8 mouse cellular contexts compared by ENCODE assay signal in the genomic region with DNA sequence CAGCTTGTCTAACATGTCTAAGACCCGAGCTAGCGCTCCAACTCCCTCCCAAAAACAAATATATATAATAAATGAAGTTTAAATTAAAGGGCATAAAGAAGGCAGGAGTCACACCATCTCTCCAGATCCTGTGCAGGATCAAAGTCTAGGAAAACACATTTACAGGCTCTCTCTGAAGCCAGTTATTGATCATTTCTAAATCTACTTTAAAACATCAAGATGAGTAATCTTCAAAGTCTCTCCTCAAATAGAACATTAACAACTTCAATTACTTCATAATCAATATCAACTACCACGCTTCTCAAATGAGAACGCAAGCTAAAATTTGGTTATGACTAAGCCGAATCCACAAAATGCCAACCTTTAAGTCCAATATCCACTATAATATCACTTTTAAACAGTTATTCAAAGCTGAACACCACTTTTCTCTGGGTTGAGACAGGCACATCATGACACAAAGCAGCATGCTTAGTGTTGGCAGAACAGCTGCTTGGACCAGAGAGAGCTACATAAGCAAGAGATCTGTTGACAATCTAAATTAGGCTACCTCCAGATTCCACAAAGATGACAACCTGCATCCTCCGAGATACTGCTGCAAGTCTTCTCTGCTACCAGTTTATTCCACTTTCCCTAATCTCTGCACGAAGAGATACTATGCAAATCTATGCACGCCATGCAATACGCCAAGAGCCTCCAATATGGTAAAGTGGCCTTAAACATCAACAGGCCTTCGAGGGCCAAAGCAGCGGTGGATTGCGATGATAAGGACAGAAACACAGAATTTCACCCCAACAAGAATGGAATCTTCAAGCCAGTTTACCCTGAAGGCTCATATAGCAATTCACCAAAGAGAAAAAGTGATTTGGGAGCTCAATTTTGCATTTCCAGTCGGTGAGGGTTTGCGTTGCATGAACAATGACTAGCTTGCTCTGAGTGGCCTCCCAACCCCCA. TPM values are rescaled to one million over a fixed set of nuclear protein-coding genes. Genes with fewer than 3 reads are reported as not detected.
DNase-seq lines count a peak whose midpoint lies in the region; ATAC-seq and TF ChIP-seq lines count a peak whose summit lies in the region.

No protein-coding gene starts in this region.

- H3K4me3 ChIP-seq in heart, adult 2 months = peak overlapping the region; percentile 81
- peak overlapping the region; percentile 76 for H3K4me3 ChIP-seq in thymus, adult 2 months (ENCODE audit: control insufficient read depth, insufficient read depth, low read length)
- H3K4me3 ChIP-seq in liver, embryonic 11.5 days (ENCODE audit: low read depth, low read length) = peak overlapping the region; percentile 90

- H3K36me3 ChIP-seq in heart, adult 2 months (ENCODE audit: control insufficient read depth, insufficient read depth, low read length) = peaks cover 8% of the 10 kb centered on the region
- no peaks in the 10 kb centered on the region for H3K36me3 ChIP-seq in thymus, adult 2 months (ENCODE audit: control insufficient read depth, insufficient read depth, low read length)
- no peaks in the 10 kb centered on the region for H3K36me3 ChIP-seq in liver, embryonic 11.5 days (ENCODE audit: control insufficient read depth, insufficient read depth, low read length)

- no peak for DNase-seq in heart, adult 2 months
- no peak for DNase-seq in heart, adult 18-20 months
- no peak for DNase-seq in thymus, adult 2 months
- DNase-seq in thymus, postnatal 36 days = no peak
- no peak for DNase-seq in liver, embryonic 11.5 days (ENCODE audit: low spot score)
- no peak for DNase-seq in T-cell, adult 2 months (ENCODE audit: low spot score)
- no peak for DNase-seq in cerebellum, adult 9-11 months

- peaks cover 4% of the 10 kb centered on the region; the same call in 1 of the 2 replicates for H3K79me2 ChIP-seq in heart, adult 2 months (replicated peaks; ENCODE audit: control insufficient read depth, insufficient read depth, low read length)

- TF ChIP-seq POLR2A in heart, adult 2 months (IDR thresholded peaks at IDR 0.05; ENCODE audit: insufficient read depth, low read depth, low read length) = no peak
- no peak for TF ChIP-seq POLR2A in thymus, adult 2 months (IDR thresholded peaks at IDR 0.05; ENCODE audit: control insufficient read depth, extremely low read depth, insufficient read depth, low read length, poor library complexity)

- intact Hi-C loops in heart, adult 2 months (cut with DNase I) = loop anchor here (2.0 to 10.0 kb wide), 3 partner anchors 27 to 74 kb away; no protein-coding TSS in a partner anchor

- 24% methylated on average over 14 of the region's 14 CpGs for WGBS in heart, adult 2 months
- WGBS in thymus, adult 2 months = 89% methylated on average over 14 of the region's 14 CpGs
- 45% methylated on average over 14 of the region's 14 CpGs for WGBS in liver, embryonic 11.5 days

- H3K4me1 ChIP-seq in heart, adult 2 months (ENCODE audit: control insufficient read depth, insufficient read depth, low read length) = peaks cover 16% of the 10 kb centered on the region
- peaks cover 17% of the 10 kb centered on the region for H3K4me1 ChIP-seq in thymus, adult 2 months (replicated peaks; ENCODE audit: control insufficient read depth, insufficient read depth, low read length)
- peaks cover 6% of the 10 kb centered on the region for H3K4me1 ChIP-seq in liver, embryonic 11.5 days (replicated peaks; ENCODE audit: control insufficient read depth, insufficient read depth, low read length)

- TF ChIP-seq EP300 in heart, adult 2 months (IDR thresholded peaks at IDR 0.05; ENCODE audit: insufficient read depth, low read depth, low read length) = no peak

- H3K4me2 ChIP-seq in liver, embryonic 11.5 days = peak overlapping the region; percentile 94

- no peak for ATAC-seq in liver, embryonic 11.5 days (replicated peaks; ENCODE audit: low FRiP score)
- no peak for ATAC-seq in megakaryocyte-erythroid progenitor cell, adult 5-6 weeks (replicated peaks; ENCODE audit: low FRiP score, low TSS enrichment, poor library complexity, severe bottlenecking)

- peak overlapping the region; percentile 95 for H3K27ac ChIP-seq in heart, adult 2 months
- no peak overlapping the region for H3K27ac ChIP-seq in thymus, adult 2 months (ENCODE audit: control insufficient read depth, insufficient read depth, low read length)
- 0 out of 2 replicates have a peak overlapping the region, but pooled peaks have one; percentile 28 for H3K27ac ChIP-seq in liver, embryonic 11.5 days (ENCODE audit: low read depth, low read length)

- peak overlapping the region; percentile 93 for H3K9ac ChIP-seq in heart, adult 2 months (ENCODE audit: low read depth, low read length)
- H3K9ac ChIP-seq in liver, embryonic 11.5 days (ENCODE audit: low read depth, low read length) = peak overlapping the region; percentile 83

- TF ChIP-seq CTCF in heart, adult 2 months (IDR thresholded peaks at IDR 0.05) = peak; percentile 14; the same call in 1 of the 2 replicates
- TF ChIP-seq CTCF in thymus, adult 2 months (IDR thresholded peaks at IDR 0.05; ENCODE audit: borderline replicate concordance, control insufficient read depth, extremely low read depth, insufficient read depth, low read length, poor library complexity) = no peak

- H3K27me3 ChIP-seq in heart, adult 2 months (ENCODE audit: control insufficient read depth, insufficient read depth, low read length) = no peaks in the 10 kb centered on the region
- H3K27me3 ChIP-seq in thymus, adult 2 months (ENCODE audit: control insufficient read depth, insufficient read depth, low read length) = peaks cover 11% of the 10 kb centered on the region
- no peaks in the 10 kb centered on the region for H3K27me3 ChIP-seq in liver, embryonic 11.5 days (replicated peaks; ENCODE audit: control insufficient read depth, insufficient read depth, low read length)

- no peaks in the 10 kb centered on the region for H3K9me3 ChIP-seq in liver, embryonic 11.5 days (ENCODE audit: control insufficient read depth, low read length)

RNA-seq across cellular contexts. Expression of gene Kif1b, which starts 1.5 kb away (rescaled TPM):
- total RNA-seq in heart, adult 2 months (2021) = 100 to 1,000 TPM; 154 to 186 TPM
- 41.6 and 79.2 TPM in 2 replicates for polyA plus RNA-seq in heart, adult 2 months (2012; rRNA removed)
- total RNA-seq in heart, adult 18-20 months (2021) = 100 to 1,000 TPM; 154 to 180 TPM
- 21.5 and 23.9 TPM in 2 replicates for polyA plus RNA-seq in thymus, adult 2 months (2012; rRNA removed)
- polyA plus RNA-seq in liver, embryonic 11.5 days (2014; fragmentation: Nextera tagmentation; extraction: Ambion mirVana) = 13.9 and 14.8 TPM in 2 replicates
- 7.9 and 8.1 TPM in 2 replicates for total RNA-seq in megakaryocyte-erythroid progenitor cell, adult 5-6 weeks (2014; fragmentation: Nextera tagmentation)
- 4.6 and 5.8 TPM in 2 replicates for total RNA-seq in megakaryocyte-erythroid progenitor cell, adult 5-6 weeks (2017)

Comparison
In these comparisons a context has a peak if more than half of its experiments do, and no peak if none do; other contexts are left out.
1. RNA of gene Kif1b, which starts 1.5 kb away (total RNA-seq): 154 to 186 TPM in heart, adult 2 months and 154 to 180 TPM in heart, adult 18-20 months; 4.6 to 8.1 TPM in megakaryocyte-erythroid progenitor cell, adult 5-6 weeks; every median in the first group is over 10 times any median in the second.
2. Peak in every context shown above with its lines, with median percentiles within 50 percentile points of each other: H3K4me3 ChIP-seq.